Mouse (Mus musculus) neural tube, embryonic 12.5 days (tissue): ENCODE measurements around the gene Arfrp1. TPM values are rescaled to one million over a fixed set of nuclear protein-coding genes. Genes with fewer than 3 reads are reported as not detected.

Experiments
- ATAC-seq: fragments of 200-750 bp; cut with Nextera tagmentation; 2 replicates; pipeline ENCODE4 v1.8.0; 2017; ENCODE audit warnings: low read depth, mild to moderate bottlenecking, moderate TSS enrichment, moderate library complexity; ENCODE audit not compliant: low FRiP score
- H3K27ac ChIP-seq: fragments of 300-500 bp; sonication (generic); 2 replicates; pipeline ENCODE4 v1.5.1; 2016
- H3K27me3 ChIP-seq: fragments of 300-500 bp; sonication (generic); replicated peaks from 2 replicates; pipeline ENCODE4 v1.6.1; 2016; ENCODE audit warnings: mild to moderate bottlenecking
- H3K36me3 ChIP-seq: fragments of 300-500 bp; sonication (generic); 2 replicates; pipeline ENCODE4 v1.6.1; 2016; ENCODE audit warnings: mild to moderate bottlenecking
- H3K4me1 ChIP-seq: fragments of 300-500 bp; sonication (generic); 2 replicates; pipeline ENCODE4 v1.6.1; 2016
- H3K4me2 ChIP-seq: fragments of 300-500 bp; sonication (generic); replicated peaks from 2 replicates; pipeline ENCODE4 v1.6.1; 2016; ENCODE audit warnings: mild to moderate bottlenecking
- H3K4me3 ChIP-seq: fragments of 300-500 bp; sonication (generic); 2 replicates; pipeline ENCODE4 v1.5.1; 2016
- H3K9ac ChIP-seq: fragments of 300-500 bp; sonication (generic); 2 replicates; pipeline ENCODE4 v1.6.1; 2016; ENCODE audit warnings: mild to moderate bottlenecking
- H3K9me3 ChIP-seq: fragments of 300-500 bp; sonication (generic); 2 replicates; pipeline ENCODE4 v1.6.1; 2016; ENCODE audit warnings: mild to moderate bottlenecking
- WGBS: fragments of 180-500 bp; shearing (Covaris S2); methylation state at CpG from one replicate; pipeline ENCODE4 v1.1.7; 2016; 5-methylcytosine and 5-hydroxymethylcytosine counted together
- polyA plus RNA-seq: library from polyadenylated mRNA; unstranded; fragments of >200 nt; fragmentation: Nextera tagmentation; extraction: Ambion mirVana; gene quantifications from 2 replicates; pipeline ENCODE4 v1.2.1, GENCODE M21; 2016

Gene Arfrp1
- polyA plus RNA-seq, 1 experiment from 2014 or later: 82.7 TPM

- Histone ChIP-seq H3K4me1 (peaks cover 20% of the 10 kb centered on the region), H3K27me3 (no peaks in the 10 kb centered on the region), H3K36me3 (peaks cover 13% of the 10 kb centered on the region), H3K4me3 (no peak overlapping the region), H3K4me2 (no peak overlapping the region), H3K27ac (no peak overlapping the region), H3K9me3 (0 out of 2 replicates have a peak, but pooled peaks cover 4% of the 10 kb centered on the region), H3K9ac (no peak overlapping the region)
- no peak for ATAC-seq
- 95% methylated on average over 5 of the region's 5 CpGs for WGBS
Observed at GRCm38 (mm10) chr2:181370001-181370400, 4.8 kb upstream of the Arfrp1 start.

GRCm38 (mm10) chr2:181365655-181366075, 461 bp upstream of the Arfrp1 start:
- peaks cover 28% of the 10 kb centered on the region for H3K4me1 ChIP-seq
- H3K9me3 ChIP-seq: 0 out of 2 replicates have a peak, but pooled peaks cover 4% of the 10 kb centered on the region
- peaks cover 34% of the 10 kb centered on the region for H3K36me3 ChIP-seq
- H3K4me3 ChIP-seq: peak overlapping the region; percentile 86
- 0% methylated on average over 20 of the region's 20 CpGs for WGBS
- H3K9ac ChIP-seq: peak overlapping the region; percentile 89
- peak; percentile 70 for ATAC-seq
- peak overlapping the region; percentile 81 for H3K27ac ChIP-seq
- H3K27me3 ChIP-seq: no peaks in the 10 kb centered on the region
- peak overlapping the region; percentile 93 for H3K4me2 ChIP-seq

GRCm38 (mm10) chr2:181364487-181364859, 731 bp downstream of the Arfrp1 start:
- WGBS: 11% methylated on average over 14 of the region's 14 CpGs
- Histone ChIP-seq H3K4me2 (peak overlapping the region; percentile 93), H3K9me3 (no peaks in the 10 kb centered on the region), H3K4me3 (peak overlapping the region; percentile 86), H3K4me1 (peaks cover 28% of the 10 kb centered on the region), H3K27ac (0 out of 2 replicates have a peak overlapping the region, but pooled peaks have one; percentile 81), H3K27me3 (no peaks in the 10 kb centered on the region), H3K36me3 (peaks cover 37% of the 10 kb centered on the region), H3K9ac (peak overlapping the region; percentile 89)
- peak; percentile 14; the same call in 1 of the 2 replicates for ATAC-seq

GRCm38 (mm10) chr2:181363946-181364345, 1.3 kb downstream of the Arfrp1 start:
- Histone ChIP-seq H3K4me2 (peak overlapping the region; percentile 93), H3K9me3 (no peaks in the 10 kb centered on the region), H3K4me3 (peak overlapping the region; percentile 86), H3K4me1 (peaks cover 28% of the 10 kb centered on the region), H3K27ac (no peak overlapping the region), H3K27me3 (no peaks in the 10 kb centered on the region), H3K36me3 (peaks cover 39% of the 10 kb centered on the region), H3K9ac (peak overlapping the region; percentile 89)
- WGBS: 88% methylated on average over 3 of the region's 3 CpGs
- no peak for ATAC-seq

- H3K36me3 ChIP-seq: peaks cover 93% of the 10 kb centered on the region
Observed at GRCm38 (mm10) chr2:181356780-181357179, 8.4 kb downstream of the Arfrp1 start.

GRCm38 (mm10) chr2:181342766-181343165, 22.4 kb downstream of the Arfrp1 start:
- Histone ChIP-seq H3K27ac (no peak overlapping the region), H3K4me2 (no peak overlapping the region), H3K9me3 (no peaks in the 10 kb centered on the region), H3K9ac (no peak overlapping the region), H3K27me3 (no peaks in the 10 kb centered on the region), H3K36me3 (peaks cover 78% of the 10 kb centered on the region), H3K4me3 (no peak overlapping the region), H3K4me1 (no peaks in the 10 kb centered on the region)
- 95% methylated on average over 6 of the region's 6 CpGs for WGBS
- no peak for ATAC-seq

More at GRCm38 (mm10) chr2:181356780-181357179, 8.4 kb downstream of the Arfrp1 start:
- Histone ChIP-seq H3K27ac (no peak overlapping the region), H3K4me2 (no peak overlapping the region), H3K4me3 (no peak overlapping the region), H3K27me3 (no peaks in the 10 kb centered on the region), H3K9me3 (no peaks in the 10 kb centered on the region), H3K4me1 (no peaks in the 10 kb centered on the region), H3K9ac (no peak overlapping the region)
- 82% methylated on average over 3 of the region's 3 CpGs for WGBS
- ATAC-seq: no peak

GRCm38 (mm10) chr2:181340426-181340825, 24.8 kb downstream of the Arfrp1 start:
- Histone ChIP-seq H3K4me1 (no peaks in the 10 kb centered on the region), H3K4me2 (no peak overlapping the region), H3K9me3 (no peaks in the 10 kb centered on the region), H3K36me3 (peaks cover 76% of the 10 kb centered on the region), H3K4me3 (no peak overlapping the region), H3K27me3 (no peaks in the 10 kb centered on the region), H3K27ac (no peak overlapping the region), H3K9ac (no peak overlapping the region)
- 90% methylated on average over 4 of the region's 4 CpGs for WGBS
- no peak for ATAC-seq

GRCm38 (mm10) chr2:181334023-181334422, 31.2 kb downstream of the Arfrp1 start:
- no peak for ATAC-seq
- Histone ChIP-seq H3K27me3 (no peaks in the 10 kb centered on the region), H3K9ac (no peak overlapping the region), H3K9me3 (no peaks in the 10 kb centered on the region), H3K4me1 (no peaks in the 10 kb centered on the region), H3K36me3 (peaks cover 63% of the 10 kb centered on the region), H3K27ac (no peak overlapping the region), H3K4me2 (no peak overlapping the region), H3K4me3 (no peak overlapping the region)
- 68% methylated on average over 3 of the region's 3 CpGs for WGBS

GRCm38 (mm10) chr2:181332542-181332941, 32.7 kb downstream of the Arfrp1 start:
- H3K9me3 ChIP-seq: no peaks in the 10 kb centered on the region
- no peak overlapping the region for H3K4me3 ChIP-seq
- H3K36me3 ChIP-seq: peaks cover 67% of the 10 kb centered on the region
- H3K4me1 ChIP-seq: no peaks in the 10 kb centered on the region
- no peaks in the 10 kb centered on the region for H3K27me3 ChIP-seq
- H3K9ac ChIP-seq: no peak overlapping the region
- H3K27ac ChIP-seq: no peak overlapping the region
- no peak for ATAC-seq
- no peak overlapping the region for H3K4me2 ChIP-seq

- no peak for ATAC-seq
- Histone ChIP-seq H3K4me2 (no peak overlapping the region), H3K4me1 (no peaks in the 10 kb centered on the region), H3K27ac (no peak overlapping the region), H3K9me3 (no peaks in the 10 kb centered on the region), H3K27me3 (no peaks in the 10 kb centered on the region), H3K9ac (no peak overlapping the region), H3K36me3 (peaks cover 80% of the 10 kb centered on the region), H3K4me3 (no peak overlapping the region)
- WGBS: 90% methylated on average over 2 of the region's 2 CpGs
Observed at GRCm38 (mm10) chr2:181326098-181326497, 39.1 kb downstream of the Arfrp1 start.

- Histone ChIP-seq H3K4me3 (no peak overlapping the region), H3K4me2 (no peak overlapping the region), H3K4me1 (peaks cover 7% of the 10 kb centered on the region), H3K27me3 (no peaks in the 10 kb centered on the region), H3K9ac (no peak overlapping the region), H3K36me3 (peaks cover 52% of the 10 kb centered on the region), H3K27ac (no peak overlapping the region), H3K9me3 (no peaks in the 10 kb centered on the region)
- 69% methylated on average over 5 of the region's 5 CpGs for WGBS
- ATAC-seq: no peak
Observed at GRCm38 (mm10) chr2:181322136-181322535, 43.1 kb downstream of the Arfrp1 start.

GRCm38 (mm10) chr2:181320103-181320499, 45.1 kb downstream of the Arfrp1 start:
- Histone ChIP-seq H3K9ac (peak overlapping the region; percentile 55), H3K27me3 (peaks cover 7% of the 10 kb centered on the region; the same call in 1 of the 2 replicates), H3K9me3 (no peaks in the 10 kb centered on the region), H3K4me1 (peaks cover 7% of the 10 kb centered on the region), H3K4me2 (peak overlapping the region; percentile 73), H3K36me3 (peaks cover 32% of the 10 kb centered on the region), H3K27ac (no peak overlapping the region), H3K4me3 (peak overlapping the region; percentile 55)
- ATAC-seq: peak; percentile 8; the same call in 1 of the 2 replicates
- 13% methylated on average over 7 of the region's 7 CpGs for WGBS
